ENCODE assay signal across 8 mouse cellular contexts in genomic region chr8:28333388-28333787, GRCm38 (mm10).
"Had no signal": no experiment of that assay in that cellular context is flagged by ENCODE, and none has a peak within 500 bp of the region (broad histone marks: within the 10 kb centered on the region; RNA-seq: fewer than 3 reads in every experiment).

No protein-coding gene starts in this region.

- H3K36me3 ChIP-seq: limb, embryonic 15.5 days; midbrain, embryonic 12.5 days had no signal

- H3K4me2 ChIP-seq: limb, embryonic 15.5 days; midbrain, embryonic 12.5 days had no signal

- H3K9me3 ChIP-seq: limb, embryonic 15.5 days; midbrain, embryonic 12.5 days had no signal

- H3K9ac ChIP-seq: limb, embryonic 15.5 days; liver, embryonic 14.5 days; midbrain, embryonic 12.5 days had no signal

- H3K4me3 ChIP-seq: left cerebral cortex, adult 2 months; limb, embryonic 15.5 days; midbrain, embryonic 12.5 days had no signal

- DNase-seq: lung, adult 18-20 months; right cerebral cortex, postnatal 14 days; thymus, postnatal 36 days had no signal

- ATAC-seq: intestine, embryonic 16.5 days had no signal

- H3K27me3 ChIP-seq: limb, embryonic 15.5 days; midbrain, embryonic 12.5 days had no signal

- H3K27ac ChIP-seq: left cerebral cortex, adult 2 months; limb, embryonic 15.5 days; liver, embryonic 14.5 days; midbrain, embryonic 12.5 days had no signal

- H3K4me1 ChIP-seq: limb, embryonic 15.5 days; midbrain, embryonic 12.5 days had no signal
